8 mouse cellular contexts compared by ENCODE assay signal in the genomic region with DNA sequence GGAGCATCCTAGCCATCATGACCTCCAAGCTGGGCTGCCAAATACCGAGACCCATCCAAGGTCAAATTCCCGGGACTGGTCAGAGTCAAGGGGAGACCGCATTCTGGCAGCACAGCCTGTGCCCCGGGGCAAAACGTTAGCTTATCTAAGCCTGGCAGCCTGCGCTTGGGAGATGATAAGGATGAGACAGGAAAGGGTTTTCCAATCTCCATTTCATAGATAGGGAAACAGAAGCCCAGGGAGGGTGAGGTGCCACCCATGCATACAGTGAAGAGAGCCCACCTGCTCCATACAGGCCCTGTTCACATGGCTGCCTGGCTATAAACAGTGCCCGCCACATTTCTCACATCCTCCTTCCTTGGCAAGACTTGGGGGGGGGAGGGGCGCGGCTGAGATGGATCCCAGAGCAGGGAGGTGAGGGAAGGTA. TPM values are rescaled to one million over a fixed set of nuclear protein-coding genes. Genes with fewer than 3 reads are reported as not detected.
DNase-seq lines count a peak whose midpoint lies in the region; ATAC-seq and TF ChIP-seq lines count a peak whose summit lies in the region.

No protein-coding gene starts in this region.

- no peaks in the 10 kb centered on the region for H3K9me3 ChIP-seq in kidney, embryonic 15.5 days (replicated peaks)

- ATAC-seq in kidney, embryonic 15.5 days (replicated peaks; ENCODE audit: low FRiP score) = no peak

- H3K27me3 ChIP-seq in heart, adult 2 months (ENCODE audit: control insufficient read depth, insufficient read depth, low read length) = no peaks in the 10 kb centered on the region
- peaks cover 27% of the 10 kb centered on the region for H3K27me3 ChIP-seq in kidney, embryonic 15.5 days

- H3K4me3 ChIP-seq in heart, adult 2 months = no peak overlapping the region; the same call in 1 of the 2 replicates
- no peak overlapping the region for H3K4me3 ChIP-seq in kidney, embryonic 15.5 days (replicated peaks)

- DNase-seq in cerebellum, postnatal 10 days = peak; percentile 64 to 66
- DNase-seq in cerebellum, adult 18-20 months = no peak
- DNase-seq in adrenal gland, adult 8-10 months = peak; percentile 82
- peak; percentile 70 to 78 for DNase-seq in heart, adult 2 months
- peak; percentile 57 for DNase-seq in lung, postnatal 14 days
- no peak for DNase-seq in embryo, embryonic 11 days
- no peak for DNase-seq in right cerebral cortex, adult 18-20 months

- intact Hi-C loops in heart, adult 2 months (cut with DNase I) = no loop called here

- H3K4me2 ChIP-seq in kidney, embryonic 15.5 days = no peak overlapping the region

- H3K4me1 ChIP-seq in heart, adult 2 months (ENCODE audit: control insufficient read depth, insufficient read depth, low read length) = peaks cover 62% of the 10 kb centered on the region
- peaks cover 69% of the 10 kb centered on the region for H3K4me1 ChIP-seq in kidney, embryonic 15.5 days

- H3K36me3 ChIP-seq in heart, adult 2 months (ENCODE audit: control insufficient read depth, insufficient read depth, low read length) = no peaks in the 10 kb centered on the region
- H3K36me3 ChIP-seq in kidney, embryonic 15.5 days = no peaks in the 10 kb centered on the region

- H3K9ac ChIP-seq in heart, adult 2 months (ENCODE audit: low read depth, low read length) = peak overlapping the region; percentile 28
- no peak overlapping the region for H3K9ac ChIP-seq in kidney, embryonic 15.5 days

- no peak for TF ChIP-seq POLR2A in heart, adult 2 months (IDR thresholded peaks at IDR 0.05; ENCODE audit: insufficient read depth, low read depth, low read length)

- peaks cover 5% of the 10 kb centered on the region for H3K79me2 ChIP-seq in heart, adult 2 months (replicated peaks; ENCODE audit: control insufficient read depth, insufficient read depth, low read length)

- TF ChIP-seq EP300 in heart, adult 2 months (IDR thresholded peaks at IDR 0.05; ENCODE audit: insufficient read depth, low read depth, low read length) = peak; percentile 85

- no peak for TF ChIP-seq CTCF in heart, adult 2 months (IDR thresholded peaks at IDR 0.05)

- 3% methylated on average over 9 of the region's 9 CpGs for WGBS in heart, adult 2 months
- WGBS in kidney, embryonic 15.5 days = 41% methylated on average over 9 of the region's 9 CpGs

- H3K27ac ChIP-seq in heart, adult 2 months = peak overlapping the region; percentile 90
- peak overlapping the region; percentile 64 for H3K27ac ChIP-seq in kidney, embryonic 15.5 days

RNA-seq across cellular contexts. Expression of gene Cbfa2t3, which starts 32.6 kb away (rescaled TPM):
- total RNA-seq in adrenal gland, adult 8-10 months (2022) = 10 to 100 TPM; 10.9 to 21.7 (median 15.3) TPM
- 10 to 100 TPM; 21.8 to 22.3 TPM for total RNA-seq in heart, adult 2 months (2021)
- polyA plus RNA-seq in heart, adult 2 months (2012; rRNA removed) = 10.2 and 10.9 TPM in 2 replicates
- 3.5 and 3.6 TPM in 2 replicates for polyA plus RNA-seq in kidney, embryonic 15.5 days (2015; fragmentation: Nextera tagmentation; extraction: Ambion mirVana)

RNA-seq across cellular contexts. Expression of gene Pabpn1l, which starts 43.8 kb away (rescaled TPM):
- total RNA-seq in adrenal gland, adult 8-10 months (2022) = not detected
- total RNA-seq in heart, adult 2 months (2021) = under 1 TPM in 1 of 2 experiments, not detected in 1; 0.52 TPM
- polyA plus RNA-seq in heart, adult 2 months (2012; rRNA removed) = 0.10 TPM in 1 of 2 replicates, not detected in the other
- 0.18 TPM in 1 of 2 replicates, not detected in the other for polyA plus RNA-seq in kidney, embryonic 15.5 days (2015; fragmentation: Nextera tagmentation; extraction: Ambion mirVana)

RNA-seq across cellular contexts. Expression of gene Trappc2l, which starts 54.9 kb away (rescaled TPM):
- 10 to 100 TPM; 61.7 to 64.9 (median 62.9) TPM for total RNA-seq in adrenal gland, adult 8-10 months (2022)
- total RNA-seq in heart, adult 2 months (2021) = 10 to 100 TPM; 58.6 to 65.4 TPM
- polyA plus RNA-seq in heart, adult 2 months (2012; rRNA removed) = 161 and 207 TPM in 2 replicates
- 51.8 and 54.8 TPM in 2 replicates for polyA plus RNA-seq in kidney, embryonic 15.5 days (2015; fragmentation: Nextera tagmentation; extraction: Ambion mirVana)

RNA-seq across cellular contexts. Expression of gene Galns, which starts 55.1 kb away (rescaled TPM):
- total RNA-seq in adrenal gland, adult 8-10 months (2022) = 10 to 100 TPM in 2 of 4 experiments, 1 to 10 TPM in 2; 6.4 to 11.6 (median 9.1) TPM
- 1 to 10 TPM; 3.1 to 3.2 TPM for total RNA-seq in heart, adult 2 months (2021)
- polyA plus RNA-seq in heart, adult 2 months (2012; rRNA removed) = 4.9 and 5.0 TPM in 2 replicates
- polyA plus RNA-seq in kidney, embryonic 15.5 days (2015; fragmentation: Nextera tagmentation; extraction: Ambion mirVana) = 14.0 and 16.0 TPM in 2 replicates

Comparison
In these comparisons a context has a peak if more than half of its experiments do, and no peak if none do; other contexts are left out.
1. DNase-seq: peak in cerebellum, postnatal 10 days (2 of 2), adrenal gland, adult 8-10 months (single experiment), heart, adult 2 months (2 of 2) and lung, postnatal 14 days (single experiment); none in cerebellum, adult 18-20 months (0 of 2), embryo, embryonic 11 days (single experiment) and right cerebral cortex, adult 18-20 months (single experiment).